Mouse (Mus musculus) neural tube, embryonic 14.5 days (tissue): ENCODE measurements around the gene Scml4. TPM values are rescaled to one million over a fixed set of nuclear protein-coding genes. Genes with fewer than 3 reads are reported as not detected.

ENCODE experiments used
- ATAC-seq: fragments of 200-750 bp; cut with Nextera tagmentation; 2 replicates; pipeline ENCODE4 v1.8.0; 2017; ENCODE audit warnings: low read depth, mild to moderate bottlenecking, moderate TSS enrichment, moderate library complexity
- H3K27ac ChIP-seq: fragments of 300-500 bp; sonication (generic); 2 replicates; pipeline ENCODE4 v1.5.1; 2014; ENCODE audit warnings: low read depth, mild to moderate bottlenecking, control low read depth, low read length, moderate library complexity, mixed read lengths
- H3K27me3 ChIP-seq: fragments of 300-500 bp; sonication (generic); 2 replicates; pipeline ENCODE4 v1.6.1; 2014; ENCODE audit warnings: low read length; ENCODE audit not compliant: control insufficient read depth, insufficient read depth
- H3K36me3 ChIP-seq: fragments of 300-500 bp; sonication (generic); 2 replicates; pipeline ENCODE4 v1.6.1; 2014; ENCODE audit warnings: low read length, mixed read lengths; ENCODE audit not compliant: control insufficient read depth, insufficient read depth
- H3K4me1 ChIP-seq: fragments of 300-500 bp; sonication (generic); 2 replicates; pipeline ENCODE4 v1.6.1; 2014; ENCODE audit warnings: low read length; ENCODE audit not compliant: control insufficient read depth, insufficient read depth
- H3K4me2 ChIP-seq: fragments of 300-500 bp; sonication (generic); 2 replicates; pipeline ENCODE4 v1.6.1; 2014; ENCODE audit warnings: mild to moderate bottlenecking, low read depth, low read length, control low read depth
- H3K4me3 ChIP-seq: fragments of 300-500 bp; sonication (generic); 2 replicates; pipeline ENCODE4 v1.5.1; 2014; ENCODE audit warnings: low read depth, low read length, control low read depth, mixed read lengths
- H3K9ac ChIP-seq: fragments of 300-500 bp; sonication (generic); replicated peaks from 2 replicates; pipeline ENCODE4 v1.6.1; 2014; ENCODE audit warnings: low read depth, mild to moderate bottlenecking, control low read depth, low read length, mixed read lengths
- H3K9me3 ChIP-seq: fragments of 300-500 bp; sonication (generic); 2 replicates; pipeline ENCODE4 v1.6.1; 2016; ENCODE audit warnings: low read length; ENCODE audit not compliant: control insufficient read depth
- WGBS: fragments of 180-500 bp; shearing (Covaris S2); extraction: QIAGEN DNeasy Blood & Tissue Kit; methylation state at CpG from one replicate; pipeline ENCODE4 v1.1.7; 2014; 5-methylcytosine and 5-hydroxymethylcytosine counted together
- polyA plus RNA-seq: library from polyadenylated mRNA; unstranded; fragments of >200 nt; fragmentation: Nextera tagmentation; extraction: Ambion mirVana; gene quantifications from 2 replicates; pipeline ENCODE4 v1.2.1, GENCODE M21; 2014

Gene Scml4
- polyA plus RNA-seq, 1 experiment from 2014 or later, result 7.4 TPM

- H3K4me1 ChIP-seq, result peaks cover 11% of the 10 kb centered on the region; the same call in 1 of the 2 replicates
- no peaks in the 10 kb centered on the region for H3K27me3 ChIP-seq
- no peak overlapping the region for H3K27ac ChIP-seq
- ATAC-seq, result no peak
- no peaks in the 10 kb centered on the region for H3K36me3 ChIP-seq
- no peaks in the 10 kb centered on the region for H3K9me3 ChIP-seq
- H3K4me2 ChIP-seq, result no peak overlapping the region
- no peak overlapping the region for H3K4me3 ChIP-seq
- 87% methylated on average over 4 of the region's 4 CpGs for WGBS
- H3K9ac ChIP-seq, result no peak overlapping the region
Observed at GRCm38 (mm10) chr10:43006534-43006933, 146.4 kb downstream of the Scml4 start.

- WGBS, result 64% methylated on average over 11 of the region's 11 CpGs
- H3K27ac ChIP-seq, result no peak overlapping the region
- H3K4me1 ChIP-seq, result 0 out of 2 replicates have a peak, but pooled peaks cover under 1% of the 10 kb centered on the region
- no peak overlapping the region for H3K4me3 ChIP-seq
- H3K9me3 ChIP-seq, result no peaks in the 10 kb centered on the region
- H3K9ac ChIP-seq, result no peak overlapping the region
- no peaks in the 10 kb centered on the region for H3K36me3 ChIP-seq
- H3K4me2 ChIP-seq, result no peak overlapping the region
- no peak for ATAC-seq
- no peaks in the 10 kb centered on the region for H3K27me3 ChIP-seq
Observed at GRCm38 (mm10) chr10:43008116-43008515, 147.9 kb downstream of the Scml4 start.

Other genes with a start within 250 kb of the Scml4 start
- 17.6 and 18.0 TPM in 2 replicates for gene Sec63, start 98.9 kb upstream of the Scml4 start, polyA plus RNA-seq